Comparison of ENCODE assay signal across 8 mouse cellular contexts in genomic region chr14:61327618-61328450, GRCm38 (mm10). TPM values are rescaled to one million over a fixed set of nuclear protein-coding genes. Genes with fewer than 3 reads are reported as not detected.
DNase-seq lines count a peak whose midpoint lies in the region; ATAC-seq lines count a peak whose summit lies in the region.

No protein-coding gene starts in this region.

- peak overlapping the region; percentile 6; the same call in 1 of the 2 replicates for H3K4me3 ChIP-seq in intestine, embryonic 14.5 days (ENCODE audit: low read depth, low read length)

- H3K9me3 ChIP-seq in intestine, embryonic 14.5 days (ENCODE audit: control insufficient read depth, low read length): 0 out of 2 replicates have a peak, but pooled peaks cover 3% of the 10 kb centered on the region

- H3K27ac ChIP-seq in intestine, embryonic 14.5 days (ENCODE audit: low read depth): no peak overlapping the region

- no peaks in the 10 kb centered on the region for H3K36me3 ChIP-seq in intestine, embryonic 14.5 days (ENCODE audit: control insufficient read depth, insufficient read depth, low read length)

- H3K9ac ChIP-seq in intestine, embryonic 14.5 days (ENCODE audit: low read length): no peak overlapping the region

- no peaks in the 10 kb centered on the region for H3K27me3 ChIP-seq in intestine, embryonic 14.5 days (replicated peaks; ENCODE audit: control insufficient read depth, insufficient read depth, low read length)

- no peak for ATAC-seq in intestine, embryonic 14.5 days (replicated peaks; ENCODE audit: low FRiP score, low TSS enrichment, low read depth)

- 0 out of 2 replicates have a peak, but pooled peaks cover 6% of the 10 kb centered on the region for H3K4me1 ChIP-seq in intestine, embryonic 14.5 days (replicated peaks; ENCODE audit: control insufficient read depth, insufficient read depth, low read length)

- 30% methylated on average over 19 of the region's 19 CpGs for WGBS in intestine, embryonic 14.5 days

- H3K4me2 ChIP-seq in intestine, embryonic 14.5 days (ENCODE audit: low read length): peak overlapping the region; percentile 42

- peak; percentile 71 for DNase-seq in adrenal gland, adult 2 months
- DNase-seq in embryo, embryonic 11 days: peak; percentile 80
- peak; percentile 52 to 69 for DNase-seq in gastrocnemius, postnatal 36 days
- peak; percentile 60 for DNase-seq in intestine, embryonic 14.5 days (ENCODE audit: low spot score)
- DNase-seq in left cerebral cortex, adult 8-10 months (ENCODE audit: low spot score in 2 of 2): peak; percentile 57 to 92
- peak; percentile 80 for DNase-seq in lung, postnatal 36 days
- DNase-seq in retina, postnatal 1 day: peak; percentile 85
- peak; percentile 67 to 80 for DNase-seq in thymus, postnatal 36 days

- intact Hi-C loops in gastrocnemius, postnatal 36 days (cut with DNase I): no loop called here

RNA-seq across cellular contexts. Expression of gene Arl11, which starts 18.3 kb away (rescaled TPM):
- 1 to 10 TPM in 1 of 2 experiments, under 1 TPM in 1; 0.97 to 1.3 TPM for total RNA-seq in adrenal gland, adult 2 months (2021)
- polyA plus RNA-seq in adrenal gland, adult 2 months (2012; rRNA removed): 0.83 and 1.3 TPM in 2 replicates
- total RNA-seq in gastrocnemius, postnatal 36 days (2021): under 1 TPM; 0.22 to 0.28 TPM
- 0.75 and 0.91 TPM in 2 replicates for polyA plus RNA-seq in intestine, embryonic 14.5 days (2014; fragmentation: Nextera tagmentation; extraction: Ambion mirVana)
- 1 to 10 TPM in 3 of 4 experiments, under 1 TPM in 1; 0.32 to 3.3 (median 1.7) TPM for total RNA-seq in left cerebral cortex, adult 8-10 months (2022)

RNA-seq across cellular contexts. Expression of gene Ebpl, which starts 32.4 kb away (rescaled TPM):
- 1 to 10 TPM; 2.6 to 3.9 TPM for total RNA-seq in adrenal gland, adult 2 months (2021)
- 2.2 and 2.3 TPM in 2 replicates for polyA plus RNA-seq in adrenal gland, adult 2 months (2012; rRNA removed)
- 1 to 10 TPM in 1 of 2 experiments, under 1 TPM in 1; 0.62 to 1.0 TPM for total RNA-seq in gastrocnemius, postnatal 36 days (2021)
- polyA plus RNA-seq in intestine, embryonic 14.5 days (2014; fragmentation: Nextera tagmentation; extraction: Ambion mirVana): 8.0 and 9.2 TPM in 2 replicates
- 1 to 10 TPM; 3.4 to 5.1 (median 4.3) TPM for total RNA-seq in left cerebral cortex, adult 8-10 months (2022)
